Comparison of ENCODE assay signal across 8 mouse cellular contexts in the genomic region with DNA sequence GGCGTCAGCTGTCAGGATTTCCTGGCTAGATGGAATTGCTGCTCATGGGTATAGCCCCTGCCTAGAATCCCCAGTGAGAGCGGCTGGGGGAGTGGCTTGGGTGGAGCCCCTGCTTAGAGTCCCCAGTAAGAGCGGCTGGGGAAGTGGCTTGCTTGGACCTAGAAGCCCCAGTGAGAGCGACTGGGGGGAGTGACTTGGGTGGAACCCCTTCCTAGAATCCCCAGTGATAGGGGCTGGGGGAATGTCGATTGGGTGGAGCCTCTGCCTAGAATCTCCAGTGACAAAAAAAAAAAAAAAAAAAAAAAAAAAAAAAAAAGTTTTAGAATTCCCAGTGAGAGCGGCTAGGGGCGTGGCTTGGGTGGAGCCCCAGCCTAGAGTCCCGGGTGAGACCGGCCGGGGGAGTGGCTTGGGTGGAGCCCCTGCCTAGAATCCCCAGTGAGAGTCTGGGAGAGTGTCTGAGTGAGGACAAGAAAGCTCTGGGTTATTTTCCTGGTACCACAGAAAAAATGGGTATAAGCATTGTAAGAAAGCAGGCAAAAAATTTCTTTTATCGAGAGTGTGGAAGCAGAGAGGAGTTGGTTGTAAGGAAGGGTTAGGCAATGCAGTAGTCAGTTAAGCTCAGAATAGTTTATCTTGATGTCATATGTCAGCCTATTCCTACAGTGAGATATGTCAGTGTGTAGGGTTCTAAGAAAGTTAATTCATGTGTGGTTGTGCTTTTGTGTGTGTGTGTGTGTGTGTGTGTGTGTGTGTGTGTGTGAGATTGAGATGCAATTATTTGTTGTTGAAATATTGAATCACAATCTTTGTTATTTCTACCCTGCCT. TPM values are rescaled to one million over a fixed set of nuclear protein-coding genes. Genes with fewer than 3 reads are reported as not detected.
DNase-seq lines count a peak whose midpoint lies in the region; ATAC-seq and TF ChIP-seq lines count a peak whose summit lies in the region.

No protein-coding gene starts in this region.

- under 1% methylated on average over 11 of the region's 11 CpGs for WGBS in embryonic facial prominence, embryonic 13.5 days
- WGBS in lung, postnatal 0 days = 4% methylated on average over 11 of the region's 11 CpGs

- no peaks in the 10 kb centered on the region for H3K36me3 ChIP-seq in embryonic facial prominence, embryonic 13.5 days
- no peaks in the 10 kb centered on the region for H3K36me3 ChIP-seq in lung, postnatal 0 days (ENCODE audit: insufficient read depth, low read length)

- no peaks in the 10 kb centered on the region; the same call in 1 of the 2 replicates for H3K27me3 ChIP-seq in embryonic facial prominence, embryonic 13.5 days
- no peaks in the 10 kb centered on the region for H3K27me3 ChIP-seq in lung, postnatal 0 days (replicated peaks; ENCODE audit: insufficient read depth, low read length)

- peak; percentile 20 to 57 for DNase-seq in spleen, postnatal 10 days (ENCODE audit: low spot score in 2 of 2)
- DNase-seq in spleen, adult 18-20 months = no peak
- DNase-seq in heart, postnatal 10 days = peak; percentile 29 to 31
- DNase-seq in lung, postnatal 0 days (ENCODE audit: low spot score) = peak; percentile 47
- DNase-seq in left cerebral cortex, adult 8-10 months (ENCODE audit: low spot score in 2 of 2) = no peak
- DNase-seq in urinary bladder, postnatal 25 days (ENCODE audit: low spot score) = no peak

- H3K9ac ChIP-seq in embryonic facial prominence, embryonic 13.5 days = no peak overlapping the region
- no peak overlapping the region for H3K9ac ChIP-seq in lung, postnatal 0 days (replicated peaks; ENCODE audit: low read depth)

- no peaks in the 10 kb centered on the region for H3K4me1 ChIP-seq in embryonic facial prominence, embryonic 13.5 days
- peaks cover 2% of the 10 kb centered on the region; the same call in 1 of the 2 replicates for H3K4me1 ChIP-seq in lung, postnatal 0 days (ENCODE audit: insufficient read depth, low read depth, low read length)

- no peaks in the 10 kb centered on the region for H3K9me3 ChIP-seq in embryonic facial prominence, embryonic 13.5 days
- H3K9me3 ChIP-seq in lung, postnatal 0 days (ENCODE audit: low read length) = no peaks in the 10 kb centered on the region

- H3K27ac ChIP-seq in embryonic facial prominence, embryonic 13.5 days = no peak overlapping the region
- H3K27ac ChIP-seq in lung, postnatal 0 days (ENCODE audit: low read length) = no peak overlapping the region

- ATAC-seq in embryonic facial prominence, embryonic 13.5 days (ENCODE audit: insufficient number of reproducible peaks, insufficient read depth, low FRiP score, low TSS enrichment, low read depth) = peak; percentile 84; the same call in 1 of the 2 replicates
- ATAC-seq in lung, postnatal 0 days = peak; percentile 77
- no peak for ATAC-seq in monocyte, adult 5-6 weeks (replicated peaks; ENCODE audit: insufficient number of reproducible peaks, low FRiP score, low TSS enrichment, poor library complexity, severe bottlenecking)

- H3K4me2 ChIP-seq in embryonic facial prominence, embryonic 13.5 days = peak overlapping the region; percentile 31
- H3K4me2 ChIP-seq in lung, postnatal 0 days (replicated peaks; ENCODE audit: low read depth, low read length) = 0 out of 2 replicates have a peak overlapping the region, but pooled peaks have one; percentile 5

- intact Hi-C loops in heart, postnatal 10 days (cut with DNase I) = loop anchor here (1.0 kb wide), 1 partner anchor 114 kb away; no protein-coding TSS in a partner anchor

- TF ChIP-seq CTCF in lung, postnatal 0 days (IDR thresholded peaks at IDR 0.05) = no peak

- no peak for TF ChIP-seq EP300 in lung, postnatal 0 days (IDR thresholded peaks at IDR 0.05)

- H3K4me3 ChIP-seq in embryonic facial prominence, embryonic 13.5 days = peak overlapping the region; percentile 3; the same call in 1 of the 2 replicates
- no peak overlapping the region for H3K4me3 ChIP-seq in lung, postnatal 0 days (ENCODE audit: low read depth, low read length)

RNA-seq across cellular contexts. Expression of a gene that starts 13.6 kb away (rescaled TPM):
- 7.9 and 8.2 TPM in 2 replicates for polyA plus RNA-seq in embryonic facial prominence, embryonic 13.5 days (2015; fragmentation: Nextera tagmentation; extraction: Ambion mirVana)
- under 1 TPM; 0.67 to 0.79 TPM for total RNA-seq in heart, postnatal 10 days (2021)
- polyA plus RNA-seq in lung, postnatal 0 days (2015; fragmentation: Nextera tagmentation; extraction: Ambion mirVana) = 3.0 and 3.4 TPM in 2 replicates
- under 1 TPM; 0.39 to 0.84 (median 0.63) TPM for total RNA-seq in left cerebral cortex, adult 8-10 months (2022)
- 0.57 to 1.3 TPM (median 1.2 TPM) in 3 replicates for total RNA-seq in monocyte, adult 5-6 weeks (2017)

RNA-seq across cellular contexts. Expression of a gene that starts 30.8 kb away (rescaled TPM):
- not detected in 2 replicates for polyA plus RNA-seq in embryonic facial prominence, embryonic 13.5 days (2015; fragmentation: Nextera tagmentation; extraction: Ambion mirVana)
- not detected for total RNA-seq in heart, postnatal 10 days (2021)
- not detected in 2 replicates for polyA plus RNA-seq in lung, postnatal 0 days (2015; fragmentation: Nextera tagmentation; extraction: Ambion mirVana)
- total RNA-seq in left cerebral cortex, adult 8-10 months (2022) = under 1 TPM in 1 of 4 experiments, not detected in 3; 0.55 TPM
- not detected in 3 replicates for total RNA-seq in monocyte, adult 5-6 weeks (2017)

RNA-seq across cellular contexts. Expression of a gene that starts 31.2 kb away (rescaled TPM):
- polyA plus RNA-seq in embryonic facial prominence, embryonic 13.5 days (2015; fragmentation: Nextera tagmentation; extraction: Ambion mirVana) = 9.4 and 10.3 TPM in 2 replicates
- total RNA-seq in heart, postnatal 10 days (2021) = 1 to 10 TPM; 7.0 to 7.4 TPM
- polyA plus RNA-seq in lung, postnatal 0 days (2015; fragmentation: Nextera tagmentation; extraction: Ambion mirVana) = 7.1 and 7.5 TPM in 2 replicates
- total RNA-seq in left cerebral cortex, adult 8-10 months (2022) = 100 to 1,000 TPM; 607 to 698 (median 653) TPM
- 0.58 to 1.4 TPM in 2 of 3 replicates, not detected in the other for total RNA-seq in monocyte, adult 5-6 weeks (2017)

RNA-seq across cellular contexts. Expression of a gene that starts 40.4 kb away (rescaled TPM):
- polyA plus RNA-seq in embryonic facial prominence, embryonic 13.5 days (2015; fragmentation: Nextera tagmentation; extraction: Ambion mirVana) = 1.6 and 2.4 TPM in 2 replicates
- 1 to 10 TPM; 1.3 to 2.3 TPM for total RNA-seq in heart, postnatal 10 days (2021)
- polyA plus RNA-seq in lung, postnatal 0 days (2015; fragmentation: Nextera tagmentation; extraction: Ambion mirVana) = 5.7 and 6.0 TPM in 2 replicates
- total RNA-seq in left cerebral cortex, adult 8-10 months (2022) = 1 to 10 TPM; 1.1 to 3.9 (median 2.5) TPM
- total RNA-seq in monocyte, adult 5-6 weeks (2017) = 32.3 to 86.7 TPM (median 48.3 TPM) in 3 replicates

RNA-seq across cellular contexts. Expression of a gene that starts 59.1 kb away (rescaled TPM):
- 9.1 TPM in 2 replicates for polyA plus RNA-seq in embryonic facial prominence, embryonic 13.5 days (2015; fragmentation: Nextera tagmentation; extraction: Ambion mirVana)
- total RNA-seq in heart, postnatal 10 days (2021) = 10 to 100 TPM; 75.0 to 86.6 TPM
- polyA plus RNA-seq in lung, postnatal 0 days (2015; fragmentation: Nextera tagmentation; extraction: Ambion mirVana) = 5.8 and 5.9 TPM in 2 replicates
- total RNA-seq in left cerebral cortex, adult 8-10 months (2022) = 100 to 1,000 TPM; 313 to 347 (median 323) TPM
- total RNA-seq in monocyte, adult 5-6 weeks (2017) = 0.21 to 1.7 TPM (median 1.3 TPM) in 3 replicates

Comparison
In these comparisons a context has a peak if more than half of its experiments do, and no peak if none do; other contexts are left out.
1. DNase-seq: peak in spleen, postnatal 10 days (2 of 2), heart, postnatal 10 days (2 of 2) and lung, postnatal 0 days (single experiment); none in spleen, adult 18-20 months (0 of 2), left cerebral cortex, adult 8-10 months (0 of 2) and urinary bladder, postnatal 25 days (single experiment).
2. RNA of a gene that starts 31.2 kb away (total RNA-seq): 607 to 698 TPM in left cerebral cortex, adult 8-10 months; 7.0 to 7.4 TPM in heart, postnatal 10 days and 0.58 to 1.4 TPM in monocyte, adult 5-6 weeks; every median in the first group is over 10 times any median in the second.